Mouse (Mus musculus) 3T3-L1 (cell line): Measurements from ENCODE around the gene Lage3.
A peak's percentile ranks its signal among the peaks of the same experiment; 100 is the strongest.
"Not testable (repeated sequence)": the region's sequence is repeated elsewhere in the genome, so short reads cannot be mapped to it uniquely, and the experiment has no call there.

Source experiments
- DNase-seq: peaks from one replicate; pipeline ENCODE4 v3.0.0-alpha.2; 2015; ENCODE audit warnings: low read depth, low spot score

The Lage3 gene

DNA sequence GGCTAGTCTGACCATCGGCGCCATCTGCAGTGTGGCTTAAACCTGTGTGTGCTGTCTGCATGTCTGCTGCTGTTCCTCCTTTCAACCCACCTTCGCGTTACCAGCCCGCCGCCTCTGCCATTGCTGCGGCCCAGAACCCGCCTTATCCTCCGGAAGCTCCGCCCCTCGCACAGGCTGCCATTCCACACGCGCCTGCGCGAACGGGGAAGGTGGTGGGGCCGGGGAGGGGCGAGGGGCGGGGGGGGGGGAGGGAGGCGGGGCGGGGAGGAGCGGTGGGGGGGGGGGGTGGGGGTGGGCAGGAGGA, at the start of gene Lage3:
TSS of gene Lage3 (minus strand) at position 152 of the 304 bp plus-strand sequence.
- DNase-seq, result peak; percentile 77

DNA sequence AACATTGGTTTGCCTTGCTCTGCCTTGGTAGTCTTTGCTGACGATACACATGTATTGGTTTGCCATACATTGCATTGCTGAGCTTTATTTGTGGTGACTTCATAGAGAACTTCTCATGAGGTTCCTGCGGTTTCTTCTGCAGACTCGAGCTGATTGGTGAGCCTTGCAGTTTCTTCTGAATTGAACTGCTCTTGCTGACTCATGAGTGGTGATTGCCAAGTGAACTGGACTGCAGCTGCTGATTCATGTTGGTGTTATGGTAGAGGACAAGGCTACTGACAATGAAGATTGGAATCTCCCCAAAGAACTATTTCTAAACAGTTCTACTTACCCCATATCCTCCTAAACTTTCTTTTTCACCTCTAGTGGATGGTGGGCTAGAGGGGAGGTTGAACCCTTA, 46.7 kb upstream of the Lage3 start:
- peak; percentile 78 for DNase-seq

DNA sequence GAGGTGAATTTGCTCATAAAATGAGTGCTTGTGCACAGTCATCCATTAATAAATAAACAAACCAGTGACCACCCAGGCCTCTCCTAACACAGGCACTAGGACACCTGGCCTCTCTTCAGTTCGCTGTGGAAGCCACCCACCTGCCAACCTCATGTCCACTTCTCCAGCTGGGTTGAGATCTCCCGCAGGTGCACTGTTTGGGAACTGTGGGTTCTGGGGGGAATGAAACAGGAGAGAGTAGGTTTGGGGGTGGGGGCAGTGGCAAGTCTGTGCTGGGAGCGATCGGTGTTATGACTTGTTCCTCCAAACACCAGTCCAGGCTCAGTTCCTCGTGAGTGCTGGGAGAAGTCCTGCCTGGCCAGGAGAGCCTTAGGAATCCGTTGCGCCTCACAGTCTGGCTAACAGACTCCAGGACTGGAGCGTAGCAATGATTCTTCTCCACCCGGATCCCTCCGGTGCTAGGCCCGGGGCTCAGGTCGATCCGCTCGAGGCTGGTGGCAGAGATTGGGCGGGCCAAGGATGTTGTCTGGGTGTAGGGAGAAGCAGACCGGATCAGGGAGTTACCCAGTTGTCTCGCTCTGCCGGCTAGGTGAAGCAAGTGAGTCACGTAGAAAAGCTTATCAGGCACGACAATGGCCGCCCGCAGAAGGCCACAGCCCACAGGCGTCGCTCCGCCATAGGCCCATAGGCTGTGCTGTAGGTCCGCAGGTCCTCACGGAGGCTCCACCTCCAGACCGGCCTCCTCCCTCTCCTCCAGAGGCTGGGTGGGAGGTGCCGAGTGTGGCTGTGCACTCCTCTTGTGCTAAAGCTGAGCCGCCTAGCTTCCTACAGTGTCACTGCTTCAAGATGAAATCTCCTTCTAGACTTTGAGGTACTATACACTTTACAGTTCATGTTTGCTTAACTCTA, 39.4 kb upstream of the Lage3 start, which contains the start of the genes Fam3a and Ikbkg:
TSS of gene Fam3a (minus strand) at position 738 of the 909 bp plus-strand sequence.
TSS of gene Ikbkg (plus strand) at position 756 of the 909 bp plus-strand sequence.
- peak; percentile 93 for DNase-seq

DNA sequence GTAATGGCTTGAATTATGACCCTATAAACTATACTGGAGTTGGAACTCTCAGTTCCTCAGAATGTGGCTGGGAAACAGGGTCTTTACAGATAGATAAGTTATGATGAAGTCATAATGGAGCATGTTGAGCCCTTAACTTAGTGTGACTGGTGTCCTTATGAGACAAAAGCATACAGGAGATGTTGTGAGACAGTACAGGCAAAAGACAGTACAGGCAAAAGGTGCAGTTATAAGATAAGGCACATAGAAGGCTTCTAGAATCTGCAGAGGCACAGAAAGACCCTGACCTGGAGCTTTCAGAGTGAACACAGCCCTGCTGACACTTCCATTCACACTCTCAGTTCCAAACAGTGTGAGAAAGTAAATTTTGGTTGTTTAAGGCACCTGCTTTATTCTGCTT, 34.7 kb upstream of the Lage3 start:
- no peak for DNase-seq

DNA sequence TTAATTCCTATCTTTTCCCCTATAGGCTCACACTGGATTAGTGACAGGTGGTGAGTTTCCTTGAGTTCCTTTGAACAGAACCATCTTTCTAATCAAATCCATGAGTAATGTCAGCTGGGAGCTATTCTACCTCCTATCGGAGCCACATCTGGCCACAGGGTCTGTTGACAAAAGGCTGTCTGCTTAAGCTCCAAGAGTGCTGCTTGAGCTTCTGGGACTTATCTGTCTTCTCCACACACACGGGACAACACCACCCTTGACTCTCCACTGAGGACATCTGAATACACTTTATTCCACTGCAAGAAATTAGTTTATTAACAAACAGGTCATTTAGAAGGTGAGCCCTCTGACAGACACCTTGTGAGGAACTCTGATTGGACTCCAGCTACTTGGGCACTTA, 31.0 kb upstream of the Lage3 start:
- no peak for DNase-seq

DNA sequence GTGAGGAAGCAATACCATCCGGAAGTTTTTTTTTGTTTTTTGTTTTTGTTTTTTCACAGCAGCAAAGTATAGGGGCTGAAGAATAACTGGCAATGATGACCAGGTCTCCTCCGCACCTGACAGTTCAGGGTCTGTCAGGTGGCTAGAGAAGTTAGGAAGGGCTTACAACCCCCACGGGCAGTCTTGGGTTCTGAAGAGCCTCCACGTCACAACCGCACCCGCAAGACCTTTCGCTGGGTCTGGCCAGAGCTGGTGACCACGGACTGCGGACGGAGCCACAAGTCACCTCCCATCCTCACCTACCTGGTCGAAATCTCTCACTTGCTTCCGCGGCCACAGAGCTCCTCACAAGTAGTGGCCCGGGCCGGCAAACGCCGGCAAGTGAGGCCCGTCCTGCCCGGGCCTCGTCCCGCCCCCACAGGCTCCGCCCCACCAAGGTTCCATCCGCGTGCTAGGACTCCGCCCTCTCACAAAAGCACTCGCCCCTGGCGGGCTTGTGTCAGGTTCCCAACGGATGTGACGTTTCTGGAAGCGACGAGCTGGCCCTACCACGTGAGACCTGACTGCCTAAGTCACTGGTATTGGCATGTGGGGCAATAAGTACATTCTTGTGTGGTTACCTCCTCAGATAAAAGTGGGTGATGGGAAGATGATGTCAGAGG, 19.6 kb upstream of the Lage3 start, which contains the start of the genes Ubl4a and Slc10a3:
TSS of gene Ubl4a (minus strand) at position 331 of the 662 bp plus-strand sequence.
TSS of gene Slc10a3 (minus strand) at position 462 of the 662 bp plus-strand sequence.
- peak; percentile 96 for DNase-seq

DNA sequence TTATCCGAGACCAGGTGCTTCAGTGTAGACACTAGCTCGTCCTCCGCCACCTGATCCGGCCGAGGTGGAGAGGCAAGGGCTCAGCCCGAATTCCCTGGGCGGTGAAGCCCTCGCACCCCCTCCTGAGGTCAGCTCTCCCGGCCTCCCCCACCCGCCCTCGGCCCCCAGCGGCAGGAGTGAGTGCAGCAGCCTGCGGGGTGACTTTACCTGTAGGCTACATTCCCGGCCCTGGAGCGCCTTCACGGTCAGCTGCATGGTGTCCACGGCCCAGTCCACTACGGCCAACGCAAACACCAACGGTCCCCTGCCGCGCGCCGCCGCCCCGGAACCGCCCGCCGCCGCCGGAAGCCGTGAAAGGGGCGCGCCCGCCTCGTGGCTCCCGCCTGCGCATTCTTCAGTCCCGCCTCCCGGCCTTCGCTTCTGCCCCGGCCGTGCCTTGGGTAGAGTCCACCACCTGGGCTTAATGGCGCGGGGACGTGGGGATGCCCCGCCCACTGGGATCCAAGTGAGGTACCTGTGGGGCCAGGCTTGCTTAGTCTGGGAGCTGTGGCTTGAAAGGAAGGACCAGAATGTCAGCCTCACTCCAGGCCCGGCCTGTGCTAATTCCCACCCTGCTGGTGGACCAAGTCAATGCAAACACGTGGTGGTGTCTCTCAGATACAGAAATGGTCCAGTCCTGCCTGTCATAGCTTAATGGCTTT, 14.9 kb upstream of the Lage3 start:
- DNase-seq, result peak; percentile 68

DNA sequence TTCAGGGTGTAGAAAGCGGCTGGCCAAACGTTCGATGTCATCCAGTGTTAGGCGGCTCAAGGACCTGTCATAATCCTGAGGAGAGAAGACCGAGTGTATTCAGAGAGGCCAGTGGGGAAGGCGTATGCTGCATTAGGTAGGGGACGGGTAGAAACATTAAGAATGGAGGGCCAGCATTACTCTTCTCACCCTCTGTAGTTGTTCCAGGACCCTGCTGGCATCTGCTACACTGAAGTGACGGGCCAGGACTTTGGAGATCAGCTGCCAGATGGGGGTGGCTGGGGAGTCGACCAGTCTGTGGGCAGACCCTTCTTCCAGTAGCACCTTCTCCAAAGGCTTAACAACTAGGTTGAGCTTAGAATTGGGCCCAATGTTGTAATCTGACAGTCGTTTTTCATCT, 14.1 kb upstream of the Lage3 start:
- no peak for DNase-seq

DNA sequence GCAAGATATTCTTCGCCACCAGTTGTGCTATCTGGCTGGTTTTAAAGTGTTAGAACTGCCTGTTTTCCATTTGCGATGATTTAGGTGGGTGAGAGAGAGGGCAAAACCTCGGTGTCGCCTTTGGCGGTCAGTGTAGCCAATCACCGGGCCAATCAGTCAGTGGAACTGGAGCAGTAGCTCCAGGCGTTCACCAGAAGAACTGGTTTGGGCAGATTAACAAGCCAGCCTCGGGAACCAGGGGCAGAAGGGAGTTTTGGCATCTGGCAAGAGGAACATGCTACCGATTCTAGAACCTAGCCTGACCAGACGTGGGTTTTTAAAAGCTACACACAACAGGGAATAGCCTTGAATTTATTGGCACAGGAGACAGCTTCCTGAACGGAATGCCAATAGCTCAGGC, 5.8 kb upstream of the Lage3 start:
- no peak for DNase-seq

DNA sequence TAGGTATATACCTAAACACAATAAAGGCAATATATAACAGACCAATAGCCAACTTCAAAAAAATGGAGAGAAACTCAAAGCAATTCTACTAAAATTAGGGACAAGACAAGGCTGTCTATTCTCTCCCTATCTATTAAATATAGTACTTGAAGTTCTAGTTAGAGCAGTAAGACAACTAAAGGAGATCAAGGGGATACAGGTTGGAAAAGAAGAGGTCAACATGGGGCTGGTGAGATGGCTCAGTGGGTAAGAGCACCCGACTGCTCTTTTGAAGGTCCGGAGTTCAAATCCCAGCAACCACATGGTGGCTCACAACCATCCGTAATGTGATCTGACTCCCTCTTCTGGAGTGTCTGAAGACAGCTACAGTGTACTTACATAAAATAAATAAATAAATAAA, 3.7 kb upstream of the Lage3 start:
- DNase-seq, result not testable (repeated sequence)

DNA sequence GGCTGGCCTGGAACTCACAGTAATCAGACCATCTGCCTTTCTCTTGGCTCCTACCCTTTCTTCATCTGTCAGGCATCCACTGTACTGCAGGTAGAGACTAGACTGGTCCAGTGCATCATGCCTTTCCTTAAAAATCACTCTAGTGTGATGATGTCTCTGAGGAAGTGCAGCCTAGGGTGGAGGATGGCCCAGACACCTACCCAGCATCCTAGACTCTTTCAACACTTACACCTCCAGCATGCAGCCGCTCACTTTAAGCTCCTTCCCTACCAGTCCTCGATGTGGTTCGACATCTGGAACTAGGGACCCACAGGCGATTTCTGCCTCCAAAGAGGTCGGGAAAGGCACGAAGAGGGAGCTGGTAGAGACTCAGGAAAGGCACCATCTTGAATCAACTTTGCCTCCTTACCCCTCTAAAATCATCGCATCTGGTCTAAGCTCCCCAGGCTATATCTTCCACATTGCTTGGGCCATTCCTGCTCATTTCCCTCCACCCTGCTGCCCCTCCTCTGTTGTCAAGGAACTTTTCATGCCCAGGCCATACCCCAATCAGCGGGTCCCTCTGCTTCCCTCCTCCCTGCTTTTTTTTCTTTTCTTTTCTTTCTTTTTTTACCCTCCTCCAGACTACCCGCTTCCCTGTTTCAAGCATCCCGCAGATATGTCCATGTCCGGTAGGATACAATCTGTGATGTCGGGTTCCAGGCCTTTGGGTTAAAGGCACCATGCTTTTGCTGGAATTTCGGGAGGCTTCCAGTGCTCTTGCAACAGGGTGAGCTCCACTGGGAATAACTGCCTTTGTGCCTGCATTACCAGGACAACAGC, 562 bp downstream of the Lage3 start:
- peak; percentile 9 for DNase-seq

DNA sequence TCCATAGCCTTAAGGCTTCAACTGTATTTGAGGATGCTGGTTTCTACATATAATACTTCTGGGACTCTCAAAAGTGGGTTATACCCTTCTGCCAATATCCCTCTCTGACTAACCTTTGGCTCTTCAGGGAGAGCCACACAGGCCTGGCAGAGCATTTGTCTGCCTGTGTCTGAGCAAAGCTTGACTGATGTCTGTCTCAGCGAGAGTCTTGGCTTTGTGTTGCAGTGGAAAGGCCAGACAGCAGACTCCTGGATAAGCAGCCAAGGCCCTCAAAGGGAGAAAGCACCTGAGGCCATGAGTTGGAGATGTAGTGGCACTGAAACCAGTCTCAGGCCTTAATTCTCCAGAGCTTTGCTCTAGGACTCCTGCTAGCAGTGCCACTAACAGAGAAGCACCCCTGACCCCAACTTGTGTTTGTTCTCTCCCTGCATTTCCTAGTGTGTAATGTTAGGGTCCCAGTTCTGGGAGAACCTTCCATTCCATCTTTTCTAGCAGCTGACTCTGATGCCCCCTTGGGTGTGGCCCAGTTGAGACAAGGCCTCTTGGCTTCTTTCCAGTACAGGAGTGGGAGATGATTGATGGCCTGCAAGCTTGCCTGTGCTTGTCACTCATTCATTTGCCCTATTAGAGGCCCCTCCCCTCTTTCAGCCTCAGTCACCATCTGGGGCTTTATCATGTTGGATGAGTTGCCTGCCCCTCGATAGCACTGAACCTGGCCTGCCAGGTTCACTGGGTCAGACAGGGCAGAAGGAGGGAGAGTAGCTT, 23.1 kb downstream of the Lage3 start:
- DNase-seq, result peak; percentile 19

DNA sequence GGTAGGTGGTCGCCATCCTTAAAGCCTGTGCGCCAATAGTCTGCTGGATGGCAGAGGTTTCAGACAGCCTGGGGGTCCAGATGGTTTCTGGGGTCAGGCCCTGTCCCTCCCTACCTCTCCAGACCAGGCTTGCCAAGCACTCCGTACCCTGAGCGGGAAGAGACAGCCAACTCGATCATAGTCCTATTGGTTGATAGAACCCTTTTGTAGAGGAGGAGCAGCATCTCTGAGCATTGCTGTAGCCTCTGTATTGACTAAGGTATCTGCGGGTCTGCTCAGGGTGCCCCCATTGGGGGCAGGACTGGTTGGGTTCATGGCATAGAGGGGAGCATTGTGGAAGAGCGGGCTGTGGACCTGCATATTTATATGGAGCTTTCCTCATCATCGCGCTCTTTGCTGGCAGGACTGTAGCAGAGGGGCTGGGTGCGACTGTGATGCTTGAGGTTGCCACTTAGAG, 24.2 kb downstream of the Lage3 start:
- no peak for DNase-seq

DNA sequence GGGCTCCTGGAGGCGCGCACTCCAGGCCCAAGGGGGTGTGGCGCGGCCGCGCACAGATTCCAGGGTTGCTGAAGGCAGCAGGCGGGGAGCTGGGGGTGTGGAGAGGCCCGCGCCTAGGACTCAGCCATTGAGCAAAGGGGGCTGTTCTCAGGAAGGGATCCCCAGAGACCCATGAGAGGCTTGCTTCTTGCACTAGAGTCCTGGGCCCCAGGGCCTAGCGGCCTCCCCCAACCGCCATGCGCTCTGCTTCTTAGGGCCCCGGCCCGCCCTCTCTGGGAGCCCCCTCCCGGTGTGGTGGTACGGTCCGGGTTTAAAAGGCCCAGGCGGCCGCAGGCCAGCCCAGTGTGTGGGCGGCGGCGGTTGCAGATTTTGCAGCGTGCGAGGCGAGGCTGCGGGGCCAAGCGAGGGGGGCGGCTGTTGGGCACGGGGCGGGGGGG, 24.7 kb downstream of the Lage3 start, which contains the start of gene Plxna3:
TSS of gene Plxna3 (plus strand) at position 342 of the 437 bp plus-strand sequence.
- DNase-seq, result peak; percentile 79

DNA sequence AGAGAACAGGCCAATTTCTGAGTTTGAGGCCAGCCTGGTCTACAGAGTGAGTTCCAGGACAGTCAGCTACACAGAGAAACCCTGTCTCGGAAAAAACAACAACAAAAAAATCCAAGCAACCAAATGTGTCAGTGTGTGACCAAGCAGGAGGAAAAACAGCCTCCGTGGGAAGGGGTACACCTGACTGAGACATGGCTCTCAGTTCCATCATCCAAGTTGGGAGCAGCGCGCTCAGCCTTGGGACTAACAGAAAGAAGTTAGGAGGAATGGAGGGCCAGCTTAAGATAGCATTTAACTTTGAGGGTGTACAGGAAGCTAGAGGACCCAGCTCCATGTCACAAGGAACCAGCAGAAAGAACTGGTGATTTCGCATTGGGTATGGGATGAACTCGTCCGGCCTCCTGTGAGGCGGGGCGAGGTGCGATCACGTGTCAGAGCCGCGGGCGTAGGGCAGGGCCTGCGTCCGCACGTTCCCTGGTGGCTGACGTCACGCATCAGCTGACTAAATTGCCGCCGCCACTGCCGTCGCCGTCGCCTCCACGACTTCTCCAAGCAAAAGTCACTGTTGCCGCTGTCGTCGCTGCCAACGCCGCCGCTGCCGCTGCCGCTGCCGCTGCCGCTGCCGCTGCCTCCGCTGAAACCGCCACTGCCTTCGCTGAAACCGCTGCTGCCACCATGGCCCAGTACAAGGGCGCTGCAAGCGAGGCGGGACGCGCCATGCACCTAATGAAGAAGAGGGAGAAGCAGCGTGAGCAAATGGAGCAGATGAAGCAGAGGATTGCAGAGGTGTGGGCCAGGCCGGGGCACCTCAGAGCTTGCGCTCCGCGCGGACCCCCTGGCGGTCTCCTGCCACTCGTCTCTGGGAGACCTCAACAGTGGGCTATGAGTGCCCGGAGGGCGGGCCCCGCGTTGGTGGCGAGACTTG, 40.6 kb downstream of the Lage3 start, which contains the start of gene Fam50a:
TSS of gene Fam50a (plus strand) at position 494 of the 925 bp plus-strand sequence.
- DNase-seq, result peak; percentile 87

DNA sequence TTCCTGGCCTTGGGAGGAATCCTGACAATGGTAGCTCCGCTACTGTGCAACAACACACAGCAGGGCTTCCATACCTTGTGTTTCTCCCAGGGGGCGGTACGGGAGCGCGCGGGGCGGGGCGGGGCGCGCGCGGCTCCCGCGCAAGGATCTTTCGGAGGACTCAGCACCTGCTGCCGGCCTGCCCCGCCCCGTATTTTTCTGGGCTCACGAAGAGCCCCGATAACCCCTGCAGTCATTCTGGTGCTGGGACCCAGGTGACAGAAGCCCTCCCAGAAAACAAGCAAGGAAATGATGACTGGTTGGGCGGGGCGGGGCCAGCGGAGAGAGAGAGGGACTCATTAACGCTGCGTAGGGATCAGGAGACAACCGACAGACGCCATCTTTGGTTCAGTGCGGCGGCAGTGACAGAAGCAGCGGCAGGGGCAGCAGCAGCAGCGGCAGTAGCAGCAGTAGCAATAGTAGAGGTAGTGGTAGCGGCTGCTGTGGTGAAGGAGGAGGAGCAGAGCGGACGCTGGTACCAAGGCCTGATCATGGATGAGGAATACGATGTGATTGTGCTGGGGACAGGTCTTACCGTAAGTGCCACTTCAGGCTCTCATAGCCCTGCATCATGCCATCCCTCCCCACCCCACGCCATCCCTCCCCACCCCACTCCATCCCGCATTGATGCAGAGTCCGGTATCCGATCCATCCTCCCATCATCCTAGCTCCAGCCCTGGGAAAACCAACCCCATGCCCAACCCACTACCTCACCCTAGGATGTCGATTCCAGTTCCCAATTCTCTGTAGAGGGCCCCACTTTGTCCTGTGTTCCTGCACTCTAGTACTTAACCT, 48.3 kb downstream of the Lage3 start, which contains the start of gene Gdi1:
TSS of gene Gdi1 (plus strand) at position 132 of the 834 bp plus-strand sequence.
- DNase-seq, result peak; percentile 74
